Comparison of ENCODE assay signal across 11 mouse cellular contexts in the genomic region with DNA sequence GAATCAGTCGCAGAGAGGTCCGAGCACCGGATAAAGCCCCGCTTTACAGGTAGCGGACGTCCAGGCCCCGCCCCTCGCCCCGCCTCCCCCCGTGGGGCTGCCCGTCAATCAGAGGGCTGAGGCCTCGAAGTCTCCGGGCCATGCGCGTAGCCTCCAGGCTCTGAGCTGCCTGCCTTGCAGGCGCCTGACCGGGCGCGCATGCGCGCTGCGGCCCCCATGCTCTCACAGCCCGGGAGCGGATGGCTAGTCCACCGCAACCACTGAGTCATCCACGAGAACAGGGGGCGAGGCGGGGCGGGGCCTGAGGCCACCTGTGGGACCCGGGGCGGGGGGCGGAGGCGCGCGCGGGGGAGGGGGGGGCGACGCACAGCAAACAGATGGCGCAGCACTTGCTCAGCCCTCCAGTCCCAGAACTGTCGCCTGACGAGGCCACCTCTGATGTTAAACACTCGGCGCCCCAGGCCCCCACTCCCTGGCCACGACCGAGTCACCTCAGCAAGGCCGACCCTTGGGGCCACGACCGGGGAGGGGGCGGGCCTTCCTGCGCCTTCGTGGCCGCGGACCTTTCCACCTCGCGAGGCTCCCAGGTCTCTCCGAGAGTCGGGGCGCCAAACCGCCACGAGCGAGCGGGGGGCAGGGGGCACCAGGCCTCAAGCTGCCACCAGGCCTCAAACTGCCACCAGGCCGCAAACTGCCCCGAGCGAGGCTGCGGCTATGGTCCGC. TPM values are rescaled to one million over a fixed set of nuclear protein-coding genes. Genes with fewer than 3 reads are reported as not detected.
DNase-seq lines count a peak whose midpoint lies in the region; ATAC-seq and TF ChIP-seq lines count a peak whose summit lies in the region.
"Had no signal": no experiment of that assay in that cellular context is flagged by ENCODE, and none has a peak within 500 bp of the region (broad histone marks: within the 10 kb centered on the region; RNA-seq: fewer than 3 reads in every experiment).

No protein-coding gene starts in this region.

- TF ChIP-seq POLR2A in heart, adult 2 months (IDR thresholded peaks at IDR 0.05; ENCODE audit: insufficient read depth, low read depth, low read length) = no peak

- DNase-seq in heart, adult 2 months = no peak
- DNase-seq in retina, postnatal 1 day = peak; percentile 0
- no peak for DNase-seq in retina, embryonic 14.5 days (ENCODE audit: low spot score)
- no peak for DNase-seq in stomach, postnatal 0 days (ENCODE audit: low spot score)
- no peak for DNase-seq in cerebellum, adult 11 months
- no peak for DNase-seq in kidney, adult 9 months

- no peaks in the 10 kb centered on the region for H3K36me3 ChIP-seq in heart, embryonic 13.5 days
- H3K36me3 ChIP-seq in heart, adult 2 months (ENCODE audit: control insufficient read depth, insufficient read depth, low read length) = no peaks in the 10 kb centered on the region
- H3K36me3 ChIP-seq in hindbrain, embryonic 16.5 days (ENCODE audit: control insufficient read depth, insufficient read depth, low read length) = no peaks in the 10 kb centered on the region
- no peaks in the 10 kb centered on the region for H3K36me3 ChIP-seq in stomach, postnatal 0 days (ENCODE audit: control insufficient read depth, insufficient read depth, low read length)
- H3K36me3 ChIP-seq: liver, embryonic 15.5 days had no signal

- intact Hi-C loops in heart, adult 2 months (cut with DNase I) = no loop called here

- peak overlapping the region; percentile 36 for H3K4me2 ChIP-seq in heart, embryonic 13.5 days
- H3K4me2 ChIP-seq in hindbrain, embryonic 16.5 days (ENCODE audit: low read length) = no peak overlapping the region
- H3K4me2 ChIP-seq in stomach, postnatal 0 days (replicated peaks; ENCODE audit: low read depth) = no peak overlapping the region
- H3K4me2 ChIP-seq: liver, embryonic 15.5 days had no signal

- peak; percentile 37; the same call in 1 of the 2 replicates for ATAC-seq in heart, embryonic 13.5 days (ENCODE audit: extremely low read depth, insufficient number of reproducible peaks, low FRiP score, low TSS enrichment)
- ATAC-seq in hindbrain, embryonic 16.5 days = peak; percentile 50; the same call in 1 of the 2 replicates
- peak; percentile 42; the same call in 1 of the 2 replicates for ATAC-seq in stomach, postnatal 0 days (ENCODE audit: low FRiP score, low TSS enrichment)
- ATAC-seq: intestine, embryonic 16.5 days had no signal

- H3K9me3 ChIP-seq in heart, embryonic 13.5 days = peaks cover 16% of the 10 kb centered on the region
- H3K9me3 ChIP-seq in hindbrain, embryonic 16.5 days (ENCODE audit: control insufficient read depth, low read length) = peaks cover 14% of the 10 kb centered on the region
- H3K9me3 ChIP-seq in stomach, postnatal 0 days (ENCODE audit: control insufficient read depth, low read length) = 0 out of 2 replicates have a peak, but pooled peaks cover 3% of the 10 kb centered on the region
- H3K9me3 ChIP-seq: liver, embryonic 15.5 days had no signal

- no peaks in the 10 kb centered on the region for H3K79me2 ChIP-seq in heart, adult 2 months (replicated peaks; ENCODE audit: control insufficient read depth, insufficient read depth, low read length)

- TF ChIP-seq EP300 in heart, adult 2 months (IDR thresholded peaks at IDR 0.05; ENCODE audit: insufficient read depth, low read depth, low read length) = no peak
- no peak for TF ChIP-seq EP300 in stomach, postnatal 0 days (optimal IDR thresholded peaks at IDR 0.05)

- WGBS in heart, embryonic 13.5 days = 52% methylated on average over 59 of the region's 67 CpGs
- 60% methylated on average over 58 of the region's 67 CpGs for WGBS in heart, adult 2 months
- WGBS in hindbrain, embryonic 16.5 days = 78% methylated on average over 32 of the region's 67 CpGs
- 65% methylated on average over 46 of the region's 67 CpGs for WGBS in stomach, postnatal 0 days

- no peak overlapping the region for H3K27ac ChIP-seq in heart, embryonic 13.5 days (replicated peaks)
- H3K27ac ChIP-seq in heart, adult 2 months = no peak overlapping the region
- no peak overlapping the region for H3K27ac ChIP-seq in hindbrain, embryonic 16.5 days (ENCODE audit: low read depth, low read length)
- no peak overlapping the region for H3K27ac ChIP-seq in stomach, postnatal 0 days (replicated peaks)
- H3K27ac ChIP-seq: liver, embryonic 15.5 days had no signal

- no peak overlapping the region; the same call in 1 of the 2 replicates for H3K4me3 ChIP-seq in heart, embryonic 13.5 days
- H3K4me3 ChIP-seq in heart, adult 2 months = no peak overlapping the region
- H3K4me3 ChIP-seq in hindbrain, embryonic 16.5 days (ENCODE audit: low read length) = no peak overlapping the region
- H3K4me3 ChIP-seq in stomach, postnatal 0 days (ENCODE audit: low read depth, low read length) = no peak overlapping the region
- H3K4me3 ChIP-seq: erythroblast, embryonic 14.5 days; liver, embryonic 15.5 days had no signal

- H3K4me1 ChIP-seq in heart, embryonic 13.5 days = no peaks in the 10 kb centered on the region
- no peaks in the 10 kb centered on the region for H3K4me1 ChIP-seq in heart, adult 2 months (ENCODE audit: control insufficient read depth, insufficient read depth, low read length)
- no peaks in the 10 kb centered on the region for H3K4me1 ChIP-seq in hindbrain, embryonic 16.5 days (ENCODE audit: control insufficient read depth, insufficient read depth, low read depth, low read length)
- H3K4me1 ChIP-seq in stomach, postnatal 0 days (replicated peaks; ENCODE audit: control insufficient read depth, insufficient read depth) = no peaks in the 10 kb centered on the region
- H3K4me1 ChIP-seq: liver, embryonic 15.5 days had no signal

- H3K27me3 ChIP-seq in heart, embryonic 13.5 days (replicated peaks) = 0 out of 2 replicates have a peak, but pooled peaks cover 5% of the 10 kb centered on the region
- no peaks in the 10 kb centered on the region for H3K27me3 ChIP-seq in heart, adult 2 months (ENCODE audit: control insufficient read depth, insufficient read depth, low read length)
- no peaks in the 10 kb centered on the region for H3K27me3 ChIP-seq in hindbrain, embryonic 16.5 days (replicated peaks; ENCODE audit: control insufficient read depth, insufficient read depth, low read length)
- no peaks in the 10 kb centered on the region for H3K27me3 ChIP-seq in stomach, postnatal 0 days (ENCODE audit: control insufficient read depth, insufficient read depth, low read length)
- H3K27me3 ChIP-seq: liver, embryonic 15.5 days had no signal

- no peak for TF ChIP-seq CTCF in heart, adult 2 months (IDR thresholded peaks at IDR 0.05)
- no peak for TF ChIP-seq CTCF in stomach, postnatal 0 days (IDR thresholded peaks at IDR 0.05; ENCODE audit: low read depth)

- H3K9ac ChIP-seq in heart, embryonic 13.5 days = no peak overlapping the region
- no peak overlapping the region for H3K9ac ChIP-seq in heart, adult 2 months (ENCODE audit: low read depth, low read length)
- H3K9ac ChIP-seq in hindbrain, embryonic 16.5 days (ENCODE audit: low read depth, low read length) = no peak overlapping the region
- H3K9ac ChIP-seq in stomach, postnatal 0 days (ENCODE audit: low read length) = no peak overlapping the region
- H3K9ac ChIP-seq: liver, embryonic 15.5 days had no signal

RNA-seq across cellular contexts. Expression of gene Taf7l, which starts 1.1 kb away (rescaled TPM):
- not detected in 2 replicates for polyA plus RNA-seq in heart, embryonic 13.5 days (2015; fragmentation: Nextera tagmentation; extraction: Ambion mirVana)
- not detected for total RNA-seq in heart, adult 2 months (2021)
- polyA plus RNA-seq in heart, adult 2 months (2012; rRNA removed) = not detected in 2 replicates
- 0.08 and 0.21 TPM in 2 replicates for polyA plus RNA-seq in hindbrain, embryonic 16.5 days (2015; fragmentation: Nextera tagmentation; extraction: Ambion mirVana)
- not detected in 2 replicates for polyA plus RNA-seq in stomach, postnatal 0 days (2015; fragmentation: Nextera tagmentation; extraction: Ambion mirVana)
- polyA plus RNA-seq: erythroblast, embryonic 14.5 days; intestine, embryonic 16.5 days; liver, embryonic 15.5 days had no signal
